Mouse (Mus musculus): ENCODE measurements around the gene Olfr1440.

GRCm38 (mm10) chr19:12439581-12439980 lies 52.5 kb downstream of the Olfr1440 start:
- TF ChIP-seq MAFK (IDR thresholded peaks at IDR 0.05; ENCODE audit: insufficient read depth, low read depth, low read length) (no peak), CHD2 (IDR thresholded peaks at IDR 0.05; ENCODE audit: low read depth, low read length) (no peak), ZC3H11A (IDR thresholded peaks at IDR 0.05; ENCODE audit: borderline replicate concordance, low read depth, low read length) (no peak), HCFC1 (IDR thresholded peaks at IDR 0.05; ENCODE audit: borderline replicate concordance, insufficient read depth, low read length) (no peak), ZNF384 (IDR thresholded peaks at IDR 0.05; ENCODE audit: low read depth, low read length) (no peak)
